Mouse (Mus musculus) right cerebral cortex, postnatal 25 days (tissue): Measurements from ENCODE around the gene Padi4.
A peak's percentile ranks its signal among the peaks of the same experiment; 100 is the strongest.

Source experiments
- DNase-seq: peaks from one replicate; pipeline ENCODE4 v3.0.0; 2022

The Padi4 gene

GRCm38 (mm10) chr4:140731654-140732053 lies 42.4 kb downstream of the Padi4 start:
- no peak for DNase-seq

DNA sequence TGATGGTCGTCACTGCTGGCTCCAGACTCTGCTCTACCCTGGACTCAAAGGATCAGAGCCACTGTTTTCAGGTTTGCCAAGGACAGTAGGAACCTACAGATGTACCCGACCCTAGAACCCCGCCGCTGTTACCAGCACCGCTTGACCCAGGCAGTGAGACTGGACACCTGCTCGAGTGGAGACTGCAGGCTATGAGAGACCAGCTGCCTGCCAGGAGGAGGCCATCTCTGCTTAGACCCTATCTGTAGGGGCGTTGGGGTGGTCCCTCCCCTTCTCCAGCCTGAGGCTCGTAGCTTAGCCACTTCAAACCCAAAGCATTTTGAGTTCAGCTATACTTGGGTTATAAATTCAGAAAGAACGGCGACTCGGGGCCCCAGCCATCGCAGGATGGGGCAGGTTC lies 47.1 kb downstream of the Padi4 start:
- DNase-seq = no peak

DNA sequence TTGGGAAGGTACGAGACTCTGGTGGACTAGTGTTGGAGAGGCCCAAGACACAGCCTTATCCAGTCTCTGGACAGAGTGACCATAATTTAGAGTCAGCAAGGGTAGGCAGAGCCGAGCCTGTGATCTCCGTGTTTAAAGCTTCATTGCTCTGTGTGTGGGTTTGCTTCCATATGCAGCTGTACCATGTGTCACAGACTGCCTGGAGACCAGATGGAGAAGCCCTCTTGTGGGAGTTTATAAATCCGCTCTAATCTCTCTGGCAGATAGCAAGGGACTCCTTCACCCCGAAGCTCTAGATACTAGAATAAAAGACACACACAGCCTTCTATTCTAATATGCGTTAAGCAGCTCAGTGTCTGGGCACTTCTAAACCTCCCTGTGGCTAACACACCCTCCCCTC lies 49.3 kb downstream of the Padi4 start:
- DNase-seq = peak; percentile 30

DNA sequence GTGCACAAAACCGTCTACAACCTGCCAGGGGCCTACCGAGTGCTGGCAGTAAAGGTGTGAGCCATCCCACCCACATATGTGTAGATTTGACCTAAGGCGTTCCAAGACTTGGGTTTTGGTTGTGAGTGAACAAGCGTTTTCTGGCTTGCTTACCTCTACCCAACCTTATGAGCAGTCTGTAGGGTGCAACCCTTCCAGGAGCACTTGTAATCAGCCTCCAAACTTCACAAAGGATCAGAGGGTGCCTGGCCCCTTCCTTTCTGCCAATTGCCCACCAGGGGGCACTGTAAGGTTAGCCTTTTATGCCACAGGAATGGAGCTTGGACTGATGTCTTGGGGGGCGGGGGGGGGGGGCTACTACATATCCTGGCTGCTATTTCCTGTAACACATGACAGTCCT lies 50.2 kb downstream of the Padi4 start:
- DNase-seq = no peak

DNA sequence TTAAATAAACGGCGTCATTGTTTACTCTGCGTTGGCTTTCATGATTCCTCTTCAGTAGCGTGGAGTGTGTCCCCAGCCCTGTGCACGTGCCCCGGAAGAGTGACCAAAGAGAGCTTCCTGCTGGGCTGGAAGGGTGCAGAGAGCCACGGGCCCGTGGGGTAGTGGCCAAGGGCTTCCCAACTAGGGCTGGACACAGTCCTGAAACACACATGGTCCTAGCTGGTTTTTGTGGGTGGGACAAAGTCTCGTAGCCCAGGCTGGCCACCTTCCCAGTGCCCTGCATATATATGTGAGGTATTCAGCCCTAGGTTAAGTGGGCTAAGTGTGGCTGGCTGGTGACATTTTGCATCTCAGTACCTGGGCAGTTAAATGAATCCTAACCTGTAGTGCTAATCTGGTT lies 50.8 kb downstream of the Padi4 start:
- DNase-seq = no peak

GRCm38 (mm10) chr4:140722710-140723109 lies 51.3 kb downstream of the Padi4 start:
- no peak for DNase-seq

DNA sequence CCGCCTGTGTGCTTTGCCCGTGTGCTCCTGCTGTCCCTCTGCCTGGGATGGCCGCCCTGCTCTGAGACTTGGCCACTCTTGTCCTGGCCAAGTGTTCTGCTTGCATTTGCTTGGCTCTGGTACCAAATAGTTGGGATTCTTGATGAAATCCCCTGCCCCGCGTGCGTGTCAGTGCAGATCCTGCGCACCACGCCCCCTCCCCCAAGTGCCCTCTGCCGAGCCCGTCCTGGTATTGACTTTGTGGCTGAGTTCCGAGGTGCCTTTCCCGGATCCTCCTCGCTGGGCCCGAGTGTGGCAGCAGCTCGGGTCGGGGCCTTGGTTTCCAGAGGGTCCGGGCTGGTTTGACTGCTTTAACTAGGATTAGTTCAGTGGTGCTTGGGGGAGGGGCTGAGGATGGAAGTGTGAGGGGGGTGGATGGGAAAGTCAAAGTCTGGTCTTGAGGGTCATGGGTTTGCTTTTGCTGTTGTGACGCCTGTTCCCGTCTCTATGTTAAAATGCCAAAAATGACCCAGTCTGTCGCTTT lies 52.0 kb downstream of the Padi4 start:
- DNase-seq = no peak

- no peak for DNase-seq
Observed at GRCm38 (mm10) chr4:140720091-140720490, 53.9 kb downstream of the Padi4 start.

GRCm38 (mm10) chr4:140718436-140718835 lies 55.6 kb downstream of the Padi4 start:
- DNase-seq = no peak

DNA sequence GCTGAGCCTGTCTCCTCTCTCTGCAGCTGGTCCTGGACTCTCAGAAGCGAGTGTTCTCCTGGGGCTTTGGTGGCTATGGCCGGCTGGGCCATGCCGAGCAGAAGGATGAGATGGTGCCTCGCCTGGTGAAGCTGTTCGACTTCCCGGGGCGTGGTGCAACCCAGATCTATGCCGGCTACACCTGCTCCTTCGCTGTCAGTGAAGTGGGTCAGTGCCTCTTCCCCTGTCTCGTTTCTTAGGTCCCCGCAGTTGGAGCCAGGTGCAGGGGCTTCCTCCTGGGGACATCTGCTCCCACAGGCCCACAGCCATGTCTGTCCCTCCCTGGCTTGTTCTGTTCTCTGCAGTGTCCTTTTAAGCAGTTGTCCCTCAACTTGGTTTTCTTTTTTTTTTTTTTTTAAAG lies 57.0 kb downstream of the Padi4 start:
- no peak for DNase-seq

DNA sequence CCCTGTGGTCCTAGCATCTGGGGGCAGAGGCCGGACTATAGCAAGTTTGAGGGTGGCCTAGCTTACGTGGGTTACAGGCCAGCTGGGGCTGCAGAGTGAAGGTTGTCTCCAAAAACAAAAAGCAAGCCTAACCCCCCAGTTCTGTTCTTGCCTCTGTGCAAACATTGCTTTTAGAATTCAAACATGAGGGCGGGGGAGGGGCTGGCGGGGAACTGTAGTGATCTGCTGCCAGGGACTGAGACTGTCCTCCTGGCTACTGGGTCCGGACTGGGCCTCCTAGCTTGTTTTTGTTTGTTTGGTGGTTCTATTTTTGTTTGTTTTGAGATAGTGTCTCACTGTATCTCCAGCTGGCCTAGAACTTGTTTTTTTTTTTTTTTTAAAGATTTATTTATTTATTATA lies 59.5 kb downstream of the Padi4 start:
- DNase-seq = no peak

DNA sequence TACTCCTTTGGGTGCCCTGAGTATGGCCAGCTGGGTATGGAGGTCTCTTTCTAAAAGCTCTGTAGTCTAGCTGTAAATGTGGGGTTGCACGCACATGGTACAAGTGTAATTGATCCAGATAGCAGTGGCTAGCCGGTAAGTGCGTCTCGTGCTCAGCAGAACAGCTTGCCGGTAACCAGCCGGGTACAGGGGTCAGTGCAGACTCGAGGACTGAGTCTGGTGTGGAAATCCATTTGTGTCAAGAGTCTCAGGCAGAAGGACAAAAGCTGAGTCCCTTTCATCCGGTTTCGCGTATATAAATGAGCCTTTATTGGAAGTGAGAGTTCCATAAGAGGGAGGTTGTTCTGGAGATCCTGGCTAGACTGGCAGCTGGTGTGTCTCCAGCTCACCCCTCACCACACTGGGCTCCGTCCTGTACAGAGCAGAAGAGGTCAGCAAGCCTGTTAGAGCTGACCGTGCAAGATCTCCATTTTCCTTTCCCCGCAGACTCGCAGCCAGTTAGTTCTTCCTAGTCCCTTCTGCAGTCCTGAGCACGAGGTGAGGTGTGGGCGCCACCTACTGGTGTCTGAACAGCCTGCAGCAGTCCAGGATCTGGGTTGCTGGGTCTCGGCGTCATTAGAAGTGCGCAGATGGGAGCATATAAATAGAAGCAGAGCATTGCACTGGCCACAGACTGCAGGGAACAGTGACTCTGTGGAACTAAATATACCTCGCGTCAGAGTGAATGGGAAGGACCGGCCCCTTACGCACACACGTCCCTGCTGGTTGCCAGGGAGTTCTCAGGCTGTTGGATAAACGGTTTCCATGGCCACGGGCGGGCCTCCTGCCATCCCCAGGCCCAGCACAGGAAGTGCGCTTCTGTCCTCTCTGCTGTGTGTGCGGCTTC lies 60.3 kb downstream of the Padi4 start:
- peak; percentile 94 for DNase-seq

DNA sequence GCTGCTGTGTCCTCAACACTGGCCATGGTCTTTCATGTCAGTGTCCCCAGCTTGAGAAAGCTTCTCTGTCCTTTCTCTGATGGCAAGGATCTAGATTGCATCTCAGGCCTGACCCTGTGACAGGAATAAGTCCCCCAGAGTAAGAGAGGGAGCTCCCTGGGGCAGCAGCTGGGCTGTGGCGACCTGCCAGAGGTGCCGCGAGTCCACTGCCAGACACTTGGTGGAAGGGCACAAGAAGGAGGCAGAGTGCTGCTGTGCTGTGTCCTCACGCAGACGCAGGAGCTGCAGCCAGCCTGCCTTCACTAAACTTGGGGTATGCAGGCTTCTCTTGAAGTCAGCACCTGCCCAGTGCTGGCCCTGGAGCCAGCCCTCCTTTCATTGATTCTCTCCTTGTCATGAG lies 62.7 kb downstream of the Padi4 start:
- DNase-seq = no peak

GRCm38 (mm10) chr4:140710781-140711180 lies 63.3 kb downstream of the Padi4 start:
- DNase-seq = no peak

DNA sequence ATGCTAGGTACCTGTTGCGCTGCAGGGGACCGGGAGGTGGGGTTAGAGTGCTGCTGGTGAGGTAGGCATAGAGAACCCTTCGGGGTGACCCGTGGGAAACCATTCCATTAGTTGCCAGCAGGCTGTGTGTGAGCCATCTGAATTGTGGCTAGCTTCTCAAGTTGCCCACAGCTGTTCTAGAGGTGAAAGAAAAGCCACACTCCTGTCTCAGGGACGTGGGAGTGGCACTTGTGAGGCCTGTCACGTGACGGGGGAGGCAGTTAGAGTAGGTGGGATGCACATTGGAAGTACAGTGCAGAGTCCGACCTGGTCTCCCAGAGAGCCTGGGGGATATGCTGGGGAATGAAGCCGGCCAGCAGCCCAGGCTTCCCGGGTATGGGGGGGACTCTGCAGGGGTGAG lies 64.4 kb downstream of the Padi4 start:
- DNase-seq = no peak

GRCm38 (mm10) chr4:140709111-140709510 lies 64.9 kb downstream of the Padi4 start:
- DNase-seq = no peak

- no peak for DNase-seq
Observed at GRCm38 (mm10) chr4:140708297-140708927, 65.6 kb downstream of the Padi4 start.

DNA sequence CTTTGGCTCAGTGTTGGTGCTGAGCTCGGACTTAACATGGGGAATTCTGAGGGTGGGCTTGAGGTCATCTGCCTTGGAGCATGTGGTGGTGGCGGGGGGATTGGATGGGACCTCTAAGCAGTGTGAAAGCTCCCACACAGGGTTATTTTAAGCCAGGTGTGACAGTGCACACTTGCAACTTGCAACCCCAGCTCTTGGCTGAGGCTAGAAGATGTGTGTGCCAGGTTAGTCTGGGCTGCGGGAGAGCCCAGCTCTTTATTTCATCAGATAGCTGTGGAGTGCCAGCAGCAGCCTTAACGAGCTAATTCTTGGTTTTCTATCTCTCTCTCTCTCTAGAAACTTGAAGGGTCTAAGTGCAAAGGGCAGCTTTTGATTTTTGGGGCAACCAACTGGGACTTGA lies 66.4 kb downstream of the Padi4 start:
- no peak for DNase-seq

DNA sequence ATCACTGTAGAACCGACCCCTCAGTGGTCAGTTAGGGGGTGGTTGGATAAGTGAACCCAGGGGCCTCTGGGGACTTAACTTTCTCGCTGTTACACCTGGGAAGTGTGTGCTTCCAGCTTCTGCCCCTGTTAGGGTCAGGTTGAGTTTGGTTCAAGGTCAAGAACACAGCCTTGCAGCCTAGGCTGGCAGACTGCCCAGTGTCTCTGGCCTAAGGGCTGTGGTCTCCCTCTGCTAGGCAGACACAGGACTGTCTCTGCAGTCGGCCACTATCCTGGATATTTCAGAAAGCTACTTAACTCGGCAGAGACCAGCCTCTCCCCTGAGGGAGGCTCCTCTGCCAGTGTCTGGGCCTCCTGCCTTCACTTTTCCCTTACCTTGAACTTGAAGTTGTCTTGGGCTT lies 69.9 kb downstream of the Padi4 start:
- DNase-seq = no peak

DNA sequence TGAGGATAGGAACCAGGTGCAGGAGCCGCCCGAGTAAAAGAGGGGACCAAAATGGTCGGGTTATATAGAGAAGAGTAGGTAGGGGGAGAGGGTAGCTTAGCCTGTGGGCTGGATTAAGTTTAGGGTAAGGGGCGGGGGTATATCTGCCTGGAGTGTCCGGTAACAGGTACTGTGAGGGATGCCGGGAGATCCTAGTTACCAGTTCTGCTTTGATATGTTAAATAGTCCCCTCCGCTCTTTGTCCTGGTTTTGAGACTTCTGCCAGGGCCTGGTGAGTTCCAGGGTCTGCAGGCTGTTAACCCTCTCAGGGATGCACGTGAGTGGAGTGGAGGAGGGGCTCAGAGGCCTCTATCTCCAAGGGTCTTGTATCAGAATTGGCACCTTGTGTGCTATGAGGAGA lies 70.4 kb downstream of the Padi4 start:
- DNase-seq = no peak

DNA sequence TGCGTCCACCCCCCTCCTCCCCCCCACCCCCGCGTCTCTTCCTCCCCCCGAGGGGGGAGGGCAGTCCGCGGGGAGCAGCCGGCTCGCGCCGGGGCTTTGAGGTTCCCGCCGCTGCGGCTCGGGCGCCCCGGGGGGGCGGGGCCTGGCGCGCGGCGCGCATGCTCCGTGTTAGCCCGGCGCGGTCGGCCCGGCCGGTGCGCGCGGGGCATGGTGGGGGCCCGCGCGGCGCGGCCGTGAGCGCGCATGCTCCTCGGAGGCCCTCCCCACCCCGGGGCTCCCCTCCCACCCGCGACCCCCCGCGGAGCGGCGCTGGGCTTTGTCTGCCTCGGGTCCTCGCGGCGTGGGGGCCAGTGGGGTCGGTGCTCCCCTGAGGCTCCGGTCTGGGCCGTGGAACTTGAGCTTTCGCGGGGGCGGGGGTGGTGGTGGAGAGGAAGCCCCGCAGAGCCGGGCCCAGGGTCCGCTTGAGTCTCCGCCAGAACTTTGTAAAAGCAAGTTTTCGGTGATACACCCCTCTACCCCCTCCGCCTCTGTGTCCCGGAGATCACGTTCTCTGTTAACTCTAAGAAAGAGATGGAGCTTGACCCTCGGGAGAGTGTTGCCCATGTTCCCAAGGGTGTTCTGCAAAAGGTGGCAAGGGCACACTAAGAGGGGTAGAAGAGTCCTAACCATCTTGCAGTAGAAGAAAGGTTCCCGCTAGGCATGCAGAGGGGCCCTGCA lies 71.3 kb downstream of the Padi4 start:
- peak; percentile 85 for DNase-seq

DNA sequence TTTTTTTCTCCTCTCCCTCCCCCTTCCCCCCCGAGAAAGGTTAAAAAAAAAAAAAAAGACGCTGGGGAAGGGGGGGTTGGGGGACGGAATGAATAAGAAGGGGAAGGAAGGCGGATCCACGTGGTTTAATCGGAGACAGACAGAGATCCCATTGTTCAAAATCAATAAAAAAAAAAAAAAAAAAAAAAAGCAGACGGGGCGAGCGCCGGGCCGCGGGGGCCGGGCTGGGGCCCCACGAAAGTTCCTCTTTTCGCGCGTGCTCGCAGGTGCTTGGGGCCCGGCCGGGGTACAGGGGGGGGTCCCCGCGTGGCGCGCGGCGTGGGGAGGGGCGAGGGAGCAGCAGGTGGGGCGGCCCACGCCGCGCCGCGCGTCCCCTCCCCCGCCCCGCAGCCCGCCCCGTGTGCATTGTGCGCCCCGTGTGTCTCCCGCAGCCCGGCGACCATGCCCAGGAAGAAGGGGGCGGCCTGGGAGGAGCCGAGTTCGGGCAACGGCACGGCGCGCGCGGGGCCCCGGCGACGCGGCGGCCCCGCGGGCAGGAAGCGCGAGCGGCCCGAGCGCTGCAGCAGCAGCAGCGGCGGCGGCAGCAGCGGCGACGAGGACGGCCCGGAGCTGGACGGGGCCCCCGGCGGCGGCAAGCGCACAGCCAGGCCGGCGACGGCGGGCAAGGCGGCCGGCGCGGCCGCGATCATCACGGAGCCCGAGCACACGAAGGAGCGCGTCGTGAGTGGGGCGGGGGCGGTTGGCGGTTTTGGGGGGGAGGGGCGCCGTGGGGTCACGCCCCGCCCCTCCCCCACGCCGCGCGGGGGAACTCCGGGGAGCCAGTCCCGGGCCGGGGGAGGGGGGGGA lies 72.1 kb downstream of the Padi4 start:
- DNase-seq = peak; percentile 38
